Mouse (Mus musculus): ENCODE results near the gene Gfod1.

The Gfod1 gene

GRCm38 (mm10) chr13:43297526-43297925 lies 6.4 kb downstream of the Gfod1 start:
- no peak for DNase-seq

DNA sequence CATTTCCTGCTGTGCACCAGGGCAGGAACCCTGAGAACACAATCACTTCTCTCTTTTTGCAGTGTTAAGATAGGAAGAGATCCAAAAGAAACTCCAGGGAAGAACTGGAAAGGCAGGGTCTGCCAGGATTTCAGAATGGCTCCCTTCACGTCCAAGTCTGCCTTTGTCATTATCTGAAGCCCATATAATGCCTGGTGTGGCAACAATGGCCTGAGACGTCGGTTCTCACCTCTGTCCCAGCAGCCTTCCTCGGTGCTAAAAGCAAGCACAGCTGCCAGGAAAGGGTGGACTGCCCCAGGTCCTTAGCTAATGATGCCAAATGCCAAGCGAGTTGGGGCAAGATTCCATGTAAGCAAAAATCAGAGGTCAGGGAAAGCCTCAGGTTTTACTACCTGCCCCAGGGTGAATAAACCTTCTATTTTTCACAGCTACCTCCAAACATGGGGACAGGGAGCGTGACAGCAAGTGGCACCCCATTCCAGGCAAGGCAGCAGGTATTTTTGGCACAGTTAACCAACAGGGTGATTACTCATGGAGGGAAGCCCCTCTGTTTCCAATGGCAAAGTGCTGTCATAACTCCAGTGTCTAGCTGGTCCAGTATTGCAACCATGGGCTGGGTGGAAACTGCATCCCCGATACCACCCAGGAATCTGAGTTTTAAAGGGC lies 7.7 kb downstream of the Gfod1 start:
- DNase-seq, result no peak

DNA sequence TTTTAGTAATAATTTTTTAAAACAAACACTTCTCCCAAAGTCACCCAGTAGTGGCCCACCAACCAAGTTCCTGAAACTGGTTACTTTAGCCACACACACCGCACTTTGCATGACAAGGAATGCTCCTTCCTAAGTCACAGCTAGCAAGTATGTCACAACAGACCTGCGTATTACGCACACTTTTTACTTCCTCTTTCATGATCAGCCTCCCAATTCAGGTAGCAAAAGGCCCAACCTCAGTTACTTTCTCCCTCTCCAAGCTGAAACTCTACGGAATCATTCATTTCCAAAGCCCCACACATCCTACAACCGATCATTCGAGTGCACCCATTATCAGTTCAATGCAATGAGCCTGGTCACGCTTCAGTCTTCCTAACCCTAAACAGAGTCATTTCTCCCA lies 8.3 kb downstream of the Gfod1 start:
- DNase-seq, result no peak

DNA sequence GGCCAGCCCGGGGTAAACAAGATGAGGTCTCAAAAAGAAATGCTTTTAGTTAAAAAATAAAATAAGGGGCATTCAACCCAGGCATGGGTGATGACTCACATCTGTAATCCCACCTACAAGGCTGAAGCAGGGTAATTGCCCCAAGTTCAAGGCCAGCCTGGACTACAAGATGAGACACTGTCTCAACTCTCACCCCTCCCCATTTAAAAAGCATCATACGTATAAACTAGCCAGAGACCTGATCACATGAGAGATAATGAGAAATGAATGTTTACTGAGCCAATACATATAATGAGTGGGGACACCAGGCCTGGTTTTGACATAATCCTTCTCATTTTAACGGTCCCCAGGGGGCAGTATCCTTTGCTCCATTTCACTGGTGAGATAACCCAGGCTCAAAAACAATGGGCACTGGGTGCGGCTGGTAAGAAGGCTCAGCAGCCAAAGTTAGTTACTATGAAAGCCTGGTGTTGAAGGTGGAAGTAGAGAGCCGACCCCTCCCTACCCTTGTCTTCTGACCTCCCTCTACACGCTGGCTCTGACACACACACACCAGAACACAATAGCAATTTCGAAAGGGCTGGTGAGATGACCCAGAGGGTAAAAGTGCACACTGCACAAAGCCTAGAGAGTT lies 8.9 kb downstream of the Gfod1 start:
- no peak for DNase-seq

GRCm38 (mm10) chr13:43292892-43293291 lies 11.1 kb downstream of the Gfod1 start:
- peak; percentile 78 for DNase-seq

DNA sequence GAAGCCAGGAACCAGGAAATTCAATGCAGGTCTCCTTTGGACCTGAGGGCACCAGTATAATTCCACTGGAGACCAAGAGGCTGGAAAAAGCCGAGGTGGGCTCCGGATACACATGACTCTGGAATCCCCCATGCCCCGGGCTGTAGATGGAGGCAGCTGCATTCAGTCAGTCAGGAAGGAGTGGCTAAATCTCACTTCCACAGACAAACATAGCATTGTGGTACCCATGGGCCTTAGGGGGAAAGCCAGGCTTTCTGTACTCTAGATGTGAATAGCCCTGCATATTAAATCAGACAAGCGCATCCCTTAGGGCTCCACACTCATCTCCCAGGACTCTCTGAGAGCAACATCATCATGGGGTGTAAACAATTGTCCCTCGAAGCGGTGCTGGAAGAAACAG lies 14.9 kb downstream of the Gfod1 start:
- DNase-seq, result no peak

DNA sequence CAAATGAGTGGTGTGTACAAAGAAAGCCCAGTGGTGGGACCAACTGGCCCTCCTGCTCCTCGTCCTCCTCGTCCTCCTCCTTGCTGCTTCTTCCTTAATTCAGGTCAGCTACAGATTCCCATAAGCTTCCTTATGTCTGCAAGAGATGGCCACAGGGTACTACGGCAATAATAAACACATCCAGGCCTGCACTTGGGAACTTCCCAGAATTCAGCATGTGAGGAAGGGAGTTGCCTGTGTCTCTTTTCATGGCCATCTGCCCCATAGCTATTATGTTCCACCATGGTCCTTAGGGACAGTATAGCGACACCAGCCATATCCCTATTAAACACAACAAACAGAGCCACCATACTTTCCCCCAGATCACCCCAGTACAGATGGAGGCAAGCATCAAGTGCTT lies 15.5 kb downstream of the Gfod1 start:
- no peak for DNase-seq

DNA sequence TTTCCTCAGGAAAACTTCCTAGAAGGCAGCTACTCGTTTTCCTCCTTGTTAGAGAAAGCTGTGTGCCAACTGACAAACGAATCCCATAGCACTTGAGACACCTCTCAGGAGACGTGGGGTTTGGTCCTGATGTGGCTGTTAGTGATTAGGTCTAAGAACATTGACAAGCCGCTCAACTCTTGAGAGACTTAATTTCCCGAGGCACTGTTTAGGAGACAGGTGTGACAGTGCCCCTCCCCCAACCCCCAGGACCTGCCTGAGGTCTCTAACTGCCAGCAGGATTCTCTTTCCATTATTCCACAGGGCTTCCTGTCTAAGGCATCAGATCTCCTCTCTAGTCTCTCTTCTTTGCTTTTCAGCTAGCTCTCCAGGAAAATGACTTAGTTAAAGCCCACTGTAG lies 15.9 kb downstream of the Gfod1 start:
- DNase-seq, result no peak

DNA sequence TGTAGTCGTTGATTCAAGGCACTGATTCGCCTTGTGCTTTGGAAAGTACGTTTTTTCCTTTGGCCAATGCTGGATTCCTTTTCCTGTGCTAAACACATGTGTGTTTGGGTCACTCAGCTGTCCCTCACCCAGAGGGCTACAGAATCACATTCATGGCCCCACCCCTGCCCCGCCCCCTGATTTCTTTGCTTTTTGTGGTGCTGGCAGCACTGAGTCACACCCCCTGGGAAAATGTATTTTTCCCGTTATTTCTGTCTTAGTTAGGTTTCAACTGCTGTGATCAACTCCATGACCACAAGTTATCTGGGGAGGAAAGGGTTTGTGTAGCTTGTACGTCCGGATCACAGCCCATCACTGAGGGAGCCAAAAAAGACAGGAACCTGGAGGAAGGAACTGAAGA lies 17.1 kb downstream of the Gfod1 start:
- DNase-seq, result no peak

DNA sequence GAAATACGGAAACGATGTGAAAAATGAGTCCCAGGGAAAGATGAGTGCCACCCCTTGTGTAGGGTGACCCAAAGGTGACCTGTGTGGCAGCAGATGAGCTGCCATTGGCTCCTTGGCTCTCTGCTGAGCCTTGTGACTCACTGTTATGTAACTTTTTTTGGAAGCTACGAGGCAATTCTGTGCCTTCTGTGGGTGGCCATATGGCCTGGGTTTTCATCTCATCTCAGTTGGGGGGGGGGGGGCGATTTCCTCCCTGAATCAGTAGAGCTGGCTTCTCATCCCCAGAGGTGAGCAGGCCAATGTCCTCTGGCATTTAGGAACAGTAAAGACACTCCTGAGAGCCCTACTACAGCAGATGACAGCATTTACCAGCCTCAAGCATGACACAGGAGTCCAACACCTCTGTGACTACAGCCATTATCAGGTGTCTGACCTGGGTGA lies 19.2 kb downstream of the Gfod1 start:
- no peak for DNase-seq

DNA sequence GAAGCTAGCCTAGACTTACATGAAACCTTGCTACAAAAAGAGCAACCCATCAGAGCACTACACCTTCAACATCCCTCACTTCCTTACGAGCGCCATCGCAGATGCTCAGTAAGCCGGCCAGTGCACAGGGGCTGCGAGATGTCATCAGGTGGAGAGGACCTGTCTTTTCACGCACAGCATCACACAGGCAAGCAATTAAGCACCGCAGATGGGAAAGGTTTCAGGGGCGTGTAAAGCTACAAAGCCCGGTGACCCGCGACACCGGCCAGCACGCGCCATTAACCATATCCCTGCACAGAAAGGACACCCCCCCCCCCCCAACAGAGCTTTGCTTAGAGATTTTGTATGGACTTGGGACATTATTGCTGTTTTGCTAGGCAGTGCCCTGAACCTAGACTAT lies 30.1 kb downstream of the Gfod1 start:
- DNase-seq, result no peak

DNA sequence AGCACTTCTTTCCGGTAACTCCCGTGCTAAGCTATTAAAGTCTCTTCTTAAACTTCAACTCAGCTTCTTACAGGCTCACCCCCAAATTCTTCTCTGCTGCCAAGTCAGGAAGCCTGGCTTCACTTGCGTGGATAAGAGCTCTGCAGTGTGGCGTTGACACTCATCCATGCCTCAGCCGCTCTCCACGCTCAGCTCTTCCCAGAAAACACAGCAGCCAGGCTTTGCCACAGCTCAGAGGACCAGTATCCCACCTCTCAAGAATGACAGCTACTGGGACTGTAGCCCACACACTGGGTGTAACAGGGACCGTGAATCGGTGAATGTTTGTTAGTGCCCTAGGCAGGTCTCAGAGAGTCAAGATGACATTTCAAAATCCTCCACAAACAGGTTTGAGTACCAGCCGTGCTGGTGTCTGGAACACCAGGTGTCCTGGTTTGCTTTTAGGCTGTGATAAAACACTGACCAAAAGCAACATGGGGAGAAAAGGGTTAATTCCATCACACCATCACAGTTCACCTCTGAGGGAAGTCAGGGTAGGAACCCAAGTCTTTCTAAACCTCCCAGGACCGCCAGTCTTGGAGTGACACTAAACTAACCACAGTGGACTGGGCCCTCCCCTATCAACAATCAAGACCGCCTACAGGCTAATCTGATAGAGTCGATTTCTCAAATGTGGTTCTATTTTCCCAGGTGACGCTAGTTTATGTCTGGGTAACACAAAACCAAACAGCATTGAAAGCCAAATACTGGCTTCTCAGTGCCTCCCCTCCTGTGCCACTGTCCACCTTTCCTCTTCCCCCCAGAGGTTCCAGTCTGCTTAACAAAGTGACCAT lies 31.5 kb downstream of the Gfod1 start:
- DNase-seq, result no peak

DNA sequence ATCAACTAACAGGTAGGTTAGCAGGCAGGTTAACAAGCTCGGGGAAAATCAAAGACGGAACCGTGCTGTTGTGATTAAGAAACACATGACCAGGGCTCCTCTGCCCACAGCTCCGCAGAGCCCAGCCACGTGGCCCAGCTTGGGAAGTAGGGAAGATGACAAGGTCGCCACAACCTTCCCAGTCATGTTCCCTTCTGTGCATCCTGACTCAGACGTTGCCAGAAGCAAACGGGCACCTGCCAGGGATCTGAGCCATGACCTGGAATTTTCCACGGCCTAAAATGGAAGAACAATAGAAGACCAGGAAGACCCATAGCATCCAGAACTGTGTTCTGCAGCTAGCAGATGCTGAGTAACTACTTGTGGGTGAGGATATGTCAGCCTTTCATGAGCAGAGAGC lies 32.5 kb downstream of the Gfod1 start:
- DNase-seq, result peak; percentile 33

- DNase-seq, result no peak
Observed at GRCm38 (mm10) chr13:43270220-43270597, 33.8 kb downstream of the Gfod1 start.

DNA sequence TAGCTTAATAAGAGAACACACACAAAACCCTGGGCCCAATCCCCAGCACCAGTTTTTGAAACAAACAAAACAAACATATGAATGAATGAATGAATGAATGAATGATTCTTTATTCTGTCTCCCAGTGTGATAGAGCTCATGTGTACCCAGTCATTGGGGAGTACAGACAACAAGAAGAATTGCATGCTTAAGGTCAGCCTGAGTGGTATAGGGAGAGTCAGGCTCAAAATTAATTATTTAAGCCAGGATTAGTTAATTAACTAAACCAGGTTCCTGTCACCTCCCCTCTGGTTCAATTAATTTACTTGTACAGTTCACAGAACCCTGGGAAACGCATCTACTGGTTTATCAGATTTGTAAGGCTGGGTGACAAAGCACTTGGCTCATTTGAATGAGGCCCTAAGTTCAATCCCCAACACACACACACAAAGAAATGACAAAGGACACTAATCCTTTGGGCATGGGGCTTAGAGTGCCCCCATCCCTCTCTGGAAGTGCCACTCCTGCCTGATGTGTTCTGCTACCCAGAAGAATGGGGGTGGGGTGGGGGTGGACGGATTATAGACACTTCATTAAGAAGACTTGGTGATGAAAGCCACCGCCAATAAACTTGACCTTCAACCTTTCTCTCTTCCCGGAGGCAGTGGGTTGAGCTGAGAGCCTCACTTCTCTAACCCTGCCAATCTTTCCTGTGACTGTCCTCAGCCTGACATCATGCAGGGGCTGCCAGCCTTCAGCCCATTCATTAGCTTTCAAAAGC lies 34.3 kb downstream of the Gfod1 start:
- no peak for DNase-seq

DNA sequence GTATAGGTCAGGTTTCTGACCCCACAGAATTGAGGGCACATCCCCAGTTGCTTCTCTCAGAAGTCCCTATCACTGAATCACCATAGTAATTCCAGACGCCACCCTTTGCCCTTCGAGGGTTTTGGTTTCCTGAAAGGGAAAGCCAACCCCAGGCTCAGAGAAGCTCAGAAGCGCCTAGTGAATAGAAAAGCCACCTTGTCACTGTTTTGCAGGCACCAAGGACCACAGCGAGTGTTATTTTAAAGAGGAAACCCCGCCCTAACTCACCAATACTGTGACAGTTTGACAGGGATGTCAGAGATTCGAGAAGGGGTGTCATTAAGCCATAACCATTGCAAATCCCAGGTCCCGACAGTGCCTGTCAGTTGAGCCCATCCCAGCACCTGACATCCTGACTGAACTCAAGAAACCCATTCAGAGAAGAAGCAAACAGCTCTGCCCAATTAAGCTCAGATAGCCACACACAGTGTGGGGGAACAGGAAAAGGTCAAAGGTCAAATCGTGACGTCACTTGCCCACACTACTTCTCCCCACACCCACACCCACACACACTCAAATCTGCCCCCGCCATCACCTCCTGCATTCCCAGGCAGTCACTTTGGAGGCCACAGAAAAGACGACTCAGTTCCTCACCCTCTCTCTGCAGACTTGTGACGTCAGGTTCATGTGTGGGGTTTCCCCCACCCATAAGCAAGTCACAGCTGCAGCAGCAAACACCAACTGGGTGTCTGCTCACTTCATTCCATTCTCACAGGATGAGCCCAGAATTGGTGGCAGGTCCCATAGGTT lies 35.2 kb downstream of the Gfod1 start:
- no peak for DNase-seq

DNA sequence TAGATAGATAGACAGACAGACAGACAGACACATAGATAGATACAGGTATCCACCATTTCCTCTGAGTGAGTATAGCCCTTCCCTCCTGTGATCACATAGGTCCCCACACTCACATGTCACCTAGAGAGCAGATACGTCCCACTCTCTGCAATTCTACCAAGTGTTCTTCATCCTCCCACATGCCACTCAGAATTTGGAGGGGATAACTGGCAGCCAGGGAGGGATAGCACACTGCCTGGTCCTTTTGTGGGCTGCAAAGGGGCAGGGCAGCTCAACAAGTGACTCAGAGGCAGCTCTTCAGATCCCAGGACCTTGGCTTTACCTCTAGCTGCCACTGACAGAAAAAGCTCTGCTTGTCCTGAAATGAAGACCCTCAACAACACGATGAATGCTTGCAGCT lies 36.1 kb downstream of the Gfod1 start:
- DNase-seq, result no peak

- DNase-seq, result no peak
Observed at GRCm38 (mm10) chr13:43267216-43267615, 36.8 kb downstream of the Gfod1 start.

GRCm38 (mm10) chr13:43266333-43266732 lies 37.6 kb downstream of the Gfod1 start:
- DNase-seq, result no peak

DNA sequence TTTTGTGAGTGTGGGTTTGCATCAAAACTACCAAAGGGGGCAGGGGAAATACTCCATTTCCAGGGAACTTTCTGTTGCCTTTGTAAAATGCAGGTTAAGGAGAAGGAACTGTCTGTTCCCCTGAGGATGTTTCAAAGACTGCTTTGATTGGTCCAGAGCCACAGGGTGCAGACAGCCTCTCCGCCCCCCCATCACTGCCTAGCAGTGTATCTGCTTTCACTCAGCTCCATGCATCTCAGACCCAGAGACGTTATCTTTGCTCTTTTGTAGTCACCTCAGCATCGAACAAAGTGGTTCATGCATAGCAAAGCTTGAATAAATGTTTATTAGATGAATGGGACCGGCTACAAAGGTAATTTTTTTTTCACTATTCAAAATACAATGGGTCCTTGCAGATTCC lies 38.9 kb downstream of the Gfod1 start:
- no peak for DNase-seq

DNA sequence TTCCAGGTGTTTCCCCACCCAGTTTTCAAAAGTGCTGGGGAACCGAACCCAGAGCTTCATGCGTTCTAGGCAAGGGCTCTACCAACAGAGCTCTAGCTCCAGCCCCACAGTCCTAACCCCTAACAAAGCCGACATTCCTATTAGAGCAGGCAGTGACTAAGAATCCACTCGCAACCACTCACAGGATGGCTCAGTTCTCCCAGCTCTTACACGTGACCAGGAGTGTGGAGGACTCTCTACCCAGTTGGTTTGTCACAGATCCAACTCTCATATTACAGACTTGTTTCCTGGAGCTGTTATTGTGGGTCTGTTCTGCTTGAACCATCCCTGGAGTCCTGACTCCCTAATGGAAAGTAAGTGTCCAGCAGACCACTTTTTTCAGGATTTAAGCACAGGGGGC lies 40.3 kb downstream of the Gfod1 start:
- DNase-seq, result no peak

DNA sequence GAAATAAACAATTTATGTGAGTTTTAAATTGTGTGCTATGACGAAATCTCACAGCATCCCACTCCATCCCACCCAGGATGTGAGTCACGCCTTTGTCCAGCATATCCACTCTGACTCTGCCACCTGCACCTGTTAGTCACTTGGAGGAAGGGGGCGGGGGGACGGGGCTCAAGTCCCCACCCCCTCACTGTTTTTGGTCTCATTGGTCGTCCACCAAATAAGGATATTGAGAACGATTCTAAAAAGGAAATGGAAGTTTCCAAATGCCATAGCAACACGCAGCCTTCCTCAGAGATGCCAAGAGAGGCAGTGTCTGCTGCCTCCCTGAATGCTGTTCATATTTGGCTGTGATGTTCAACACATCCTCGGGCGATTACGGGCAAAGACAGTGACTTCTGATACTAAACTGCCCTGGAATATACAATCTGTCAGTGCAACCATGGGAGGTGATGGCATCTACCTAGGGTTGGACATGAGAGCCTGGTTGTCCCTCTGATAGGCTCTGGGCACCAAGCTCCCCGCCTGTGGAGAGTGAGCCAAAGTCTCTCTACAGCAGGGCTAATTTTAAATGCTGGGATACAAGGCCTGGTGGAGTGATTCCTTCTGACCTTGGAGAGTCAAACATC lies 41.7 kb downstream of the Gfod1 start:
- DNase-seq, result no peak

All from kidney, adult 9 months (tissue).